16 mouse cellular contexts compared by ENCODE assay signal in genomic region chr6:113522310-113522709, GRCm38 (mm10).
"Had no signal": no experiment of that assay in that cellular context is flagged by ENCODE, and none has a peak within 500 bp of the region (broad histone marks: within the 10 kb centered on the region; RNA-seq: fewer than 3 reads in every experiment).

No protein-coding gene starts in this region.

- ATAC-seq: lung, postnatal 0 days had no signal

- H3K9ac ChIP-seq: liver, embryonic 15.5 days; neural tube, embryonic 15.5 days; stomach, embryonic 15.5 days had no signal

- H3K27me3 ChIP-seq: liver, embryonic 15.5 days; neural tube, embryonic 15.5 days; stomach, embryonic 15.5 days had no signal

- DNase-seq: kidney, postnatal 10 days; lung, adult 2 months; lung, postnatal 36 days; midbrain, embryonic 14.5 days; right cerebral cortex, adult 18-20 months; right cerebral cortex, postnatal 4 days; thymus, adult 2 months; thymus, postnatal 25 days had no signal

- H3K27ac ChIP-seq: left cerebral cortex, adult 2 months; limb, embryonic 10.5 days; liver, embryonic 15.5 days; neural tube, embryonic 15.5 days; stomach, embryonic 15.5 days had no signal

- H3K9me3 ChIP-seq: limb, embryonic 10.5 days; liver, embryonic 15.5 days; neural tube, embryonic 15.5 days; stomach, embryonic 15.5 days had no signal

- H3K4me3 ChIP-seq: left cerebral cortex, adult 2 months; limb, embryonic 10.5 days; liver, embryonic 15.5 days; myocyte; neural tube, embryonic 15.5 days; stomach, embryonic 15.5 days had no signal

- H3K4me2 ChIP-seq: liver, embryonic 11.5 days; liver, embryonic 15.5 days; neural tube, embryonic 15.5 days; stomach, embryonic 15.5 days had no signal

- H3K4me1 ChIP-seq: limb, embryonic 10.5 days; liver, embryonic 15.5 days; neural tube, embryonic 15.5 days; stomach, embryonic 15.5 days had no signal
